Mouse (Mus musculus) layer of hippocampus, adult 2 months (tissue): ENCODE measurements around the gene 9430038I01Rik. TPM values are rescaled to one million over a fixed set of nuclear protein-coding genes. Genes with fewer than 3 reads are reported as not detected.

Source experiments
- DNase-seq, 2 experiments: peaks; one replicate each; pipeline ENCODE4 v3.0.0; 2022; ENCODE audit warnings: low spot score in 2 of 2
- H3K27ac ChIP-seq: fragments of 200-600 bp; 2 replicates; pipeline ENCODE4 v1.8.1; 2022
- H3K4me3 ChIP-seq: fragments of 200-600 bp; 2 replicates; pipeline ENCODE4 v1.8.1; 2022; ENCODE audit warnings: mild to moderate bottlenecking
- CTCF ChIP-seq: fragments of 200-600 bp; conservative IDR thresholded peaks from 2 replicates; pipeline ENCODE4 v1.8.1; 2022; ENCODE audit warnings: antibody characterized with exemption, mild to moderate bottlenecking, moderate library complexity
- total RNA-seq, 2 experiments: library from RNA; stranded (reverse); gene quantifications; 2 replicates each; pipeline ENCODE4 v1.2.3; 2021

9430038I01Rik gene
- total RNA-seq, 2 experiments from 2014 or later = 3.6 to 5.5 TPM

DNA sequence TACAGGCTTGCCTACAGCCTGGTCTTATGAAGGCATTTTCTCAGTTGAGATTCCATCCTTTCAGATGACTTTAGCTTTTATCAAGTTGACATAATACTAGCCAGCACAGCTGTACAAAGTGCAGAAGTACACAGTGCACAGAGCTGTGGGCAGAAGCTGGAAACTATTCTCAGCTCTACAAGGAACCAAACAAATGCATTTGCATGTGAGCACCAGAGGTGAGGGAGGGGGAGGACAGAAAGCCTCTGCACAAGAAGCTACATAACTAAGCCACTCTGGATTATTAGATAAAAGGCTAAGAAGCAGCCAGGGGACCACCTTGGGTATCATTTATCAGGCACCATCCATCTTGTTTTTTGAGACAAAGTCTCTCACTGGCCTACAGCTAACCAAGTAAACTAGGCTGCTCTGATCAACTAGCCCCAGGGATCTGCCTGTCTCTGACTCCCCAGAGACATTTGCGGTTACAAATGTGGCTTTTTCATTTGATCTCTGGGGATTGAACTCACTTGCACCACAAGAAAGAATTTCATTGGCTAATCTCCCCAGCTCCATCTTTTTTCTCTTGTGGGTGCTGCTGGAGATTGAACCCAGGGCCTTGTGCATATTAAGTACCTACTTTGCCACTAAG, 3.0 kb downstream of the 9430038I01Rik start:
- DNase-seq = no peak
- TF ChIP-seq CTCF = no peak
- Histone ChIP-seq H3K27ac (no peak overlapping the region), H3K4me3 (no peak overlapping the region)

DNA sequence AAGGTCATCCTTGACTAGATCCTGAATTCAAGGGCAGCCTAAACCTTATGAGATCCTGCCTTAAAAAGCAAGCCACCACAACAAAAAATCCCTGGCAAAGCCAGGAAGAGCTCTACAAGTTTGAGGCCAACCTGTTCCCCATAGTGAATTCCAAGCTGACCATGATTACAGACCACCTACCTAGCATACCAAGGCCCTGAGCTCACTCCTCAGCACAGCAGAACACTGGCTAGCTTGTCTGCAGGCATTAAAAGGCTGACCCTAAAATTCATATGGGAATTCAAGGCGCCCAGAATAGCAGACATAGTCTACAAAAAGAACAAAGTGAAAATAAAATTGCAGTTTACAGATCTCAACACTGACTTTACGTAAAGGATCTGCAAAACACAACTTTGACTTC, 6.4 kb downstream of the 9430038I01Rik start:
- DNase-seq = no peak
- no peak overlapping the region for H3K27ac ChIP-seq
- H3K4me3 ChIP-seq = no peak overlapping the region
- TF ChIP-seq CTCF = no peak

DNA sequence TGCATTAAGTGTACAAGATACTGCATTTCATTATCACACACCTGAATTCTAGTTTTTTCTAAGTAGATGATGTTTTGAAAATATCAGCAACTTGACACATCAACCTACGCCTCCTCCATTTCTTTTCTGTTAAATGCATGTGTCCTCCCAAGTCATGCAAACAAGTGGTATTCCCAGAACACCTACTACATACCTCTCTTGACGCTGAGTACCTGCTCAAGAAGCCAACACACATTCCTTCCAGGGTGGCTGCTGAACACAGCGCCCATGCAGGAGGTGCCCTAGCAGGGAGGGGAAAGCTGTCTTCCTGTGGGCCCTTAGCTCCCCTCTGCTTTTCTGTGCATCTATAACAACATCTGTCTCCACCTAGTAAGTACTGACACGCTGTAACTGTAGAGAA, 11.6 kb downstream of the 9430038I01Rik start:
- Histone ChIP-seq H3K27ac (no peak overlapping the region), H3K4me3 (no peak overlapping the region)
- no peak for DNase-seq
- TF ChIP-seq CTCF = no peak

DNA sequence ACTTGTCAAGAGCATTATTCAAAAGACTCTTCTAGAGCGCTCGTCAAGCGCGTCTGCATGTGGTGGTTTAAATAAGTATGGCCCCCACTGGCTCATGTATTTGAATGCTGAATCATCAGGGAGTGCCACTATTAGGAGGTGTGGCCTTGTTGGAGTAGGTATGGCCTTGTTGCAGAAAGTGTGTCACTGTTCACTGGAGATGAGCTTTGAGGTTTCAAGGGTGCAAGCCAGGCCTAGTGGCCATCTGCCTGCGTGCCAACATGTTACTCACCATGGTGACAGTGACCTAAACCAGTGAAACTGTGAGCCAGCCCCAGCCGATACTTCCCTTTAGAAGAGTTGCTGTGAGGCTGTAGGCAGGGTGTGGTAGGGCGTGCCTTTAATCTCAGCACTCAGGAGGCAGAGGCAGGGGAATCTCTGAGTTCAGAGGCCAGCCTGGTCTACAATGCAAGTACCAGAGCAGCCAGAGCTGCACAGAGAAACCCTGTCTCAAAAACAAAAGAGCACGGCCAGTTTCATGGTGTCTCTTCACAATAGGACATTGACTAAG, 13.1 kb downstream of the 9430038I01Rik start:
- no peak for DNase-seq

DNA sequence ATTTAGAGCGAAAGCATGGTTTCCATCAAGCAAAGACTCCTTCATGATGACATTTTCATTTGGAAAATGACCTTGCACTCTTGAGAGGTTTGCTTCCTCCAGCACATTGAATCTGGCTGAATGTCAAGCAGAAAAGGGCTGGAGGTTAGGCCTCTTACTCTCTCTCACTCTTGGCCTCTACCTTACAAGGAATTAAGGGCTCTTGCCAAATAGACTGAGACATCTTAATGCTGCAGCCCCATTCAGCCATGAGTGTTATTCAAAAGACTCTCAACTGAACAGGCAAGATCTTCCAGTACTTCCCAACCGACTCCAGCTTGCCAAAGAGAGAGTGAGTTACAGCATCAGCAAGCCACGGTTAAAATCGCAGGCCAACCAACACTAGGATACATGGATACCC, 15.1 kb downstream of the 9430038I01Rik start:
- TF ChIP-seq CTCF = no peak
- Histone ChIP-seq H3K4me3 (no peak overlapping the region), H3K27ac (no peak overlapping the region)
- no peak for DNase-seq

More for the DNA sequence above, 13.1 kb downstream of the 9430038I01Rik start:
- Histone ChIP-seq H3K27ac (no peak overlapping the region), H3K4me3 (no peak overlapping the region)
- TF ChIP-seq CTCF = no peak

DNA sequence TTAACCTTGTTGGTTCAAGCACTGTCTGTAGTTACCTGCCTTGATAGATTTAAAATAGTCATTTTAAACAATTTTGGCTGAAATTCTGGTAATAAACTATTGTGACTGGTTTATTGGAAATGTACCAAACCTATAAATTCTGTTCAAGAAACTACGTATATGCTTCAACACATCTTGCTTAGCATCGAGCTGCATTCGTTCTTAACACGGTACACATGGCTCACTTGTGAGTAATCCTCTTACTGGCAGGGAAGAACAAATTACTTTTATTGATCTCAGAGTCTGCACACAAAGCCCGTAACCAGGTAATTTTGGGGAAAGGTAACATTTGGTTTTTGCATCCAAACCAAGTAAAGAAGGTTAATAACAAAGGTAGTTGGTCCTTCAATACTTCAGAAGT, 22.7 kb downstream of the 9430038I01Rik start:
- H3K4me3 ChIP-seq = no peak overlapping the region
- no peak overlapping the region for H3K27ac ChIP-seq
- no peak for TF ChIP-seq CTCF
- no peak for DNase-seq

DNA sequence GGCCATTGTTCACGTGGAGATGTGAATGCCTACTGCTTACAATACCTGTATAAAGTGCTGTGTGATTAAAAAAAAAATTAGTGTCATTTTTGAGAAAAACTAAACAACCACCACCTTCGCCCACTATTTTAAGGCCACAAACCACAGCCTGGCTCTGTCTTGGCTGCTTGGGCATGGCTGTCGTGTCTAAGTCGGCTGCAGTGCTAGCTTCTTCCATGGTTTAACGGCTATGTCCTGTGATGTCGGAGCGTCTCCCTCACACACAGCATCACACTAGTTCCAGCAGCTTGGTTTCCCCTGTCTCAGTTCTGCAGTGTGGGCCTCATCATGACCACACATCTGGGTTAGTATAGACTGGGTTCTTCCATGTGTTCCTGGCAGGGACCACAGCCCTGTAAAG, 35.6 kb downstream of the 9430038I01Rik start:
- TF ChIP-seq CTCF = no peak
- Histone ChIP-seq H3K4me3 (no peak overlapping the region), H3K27ac (no peak overlapping the region)
- DNase-seq = no peak

DNA sequence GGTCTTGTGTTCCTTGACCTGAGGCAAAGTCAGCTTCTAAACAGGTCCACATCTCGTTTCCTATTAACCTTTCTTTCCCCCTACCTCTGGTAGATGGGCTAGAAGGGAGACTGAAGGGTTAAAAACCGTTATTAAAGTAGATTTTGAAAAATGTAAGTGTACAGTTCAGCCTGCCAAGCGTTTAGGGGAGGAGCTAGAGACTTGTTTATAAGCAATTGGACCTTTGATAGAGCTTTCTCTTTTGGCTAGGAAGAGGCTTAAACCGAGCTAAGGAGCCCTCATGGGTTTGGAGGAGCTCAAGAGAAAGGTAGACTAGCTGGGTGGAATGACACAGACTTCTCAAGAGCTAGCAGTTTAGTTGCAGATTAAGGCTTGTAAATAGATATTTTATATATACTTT, 38.8 kb downstream of the 9430038I01Rik start:
- no peak overlapping the region for H3K27ac ChIP-seq
- no peak for TF ChIP-seq CTCF
- no peak for DNase-seq
- H3K4me3 ChIP-seq = no peak overlapping the region

DNA sequence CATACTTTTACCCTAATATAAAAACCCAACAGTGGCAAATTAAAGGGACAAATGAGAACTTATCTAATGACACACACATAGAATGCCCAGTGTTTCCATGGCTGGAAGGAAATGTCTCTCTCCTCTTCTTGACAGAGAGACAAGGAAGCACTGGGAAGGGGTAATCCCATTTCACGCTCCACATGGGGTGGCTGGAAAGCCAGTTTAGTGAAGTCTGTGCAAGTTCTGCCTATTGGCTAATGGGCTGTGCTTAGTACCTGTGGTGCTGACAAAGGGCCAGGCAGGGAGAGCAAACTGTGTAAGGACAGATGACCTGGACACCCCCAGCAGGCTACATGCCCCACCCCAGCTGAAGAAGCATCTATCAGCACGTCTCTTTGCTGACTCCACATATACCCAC, 40.4 kb downstream of the 9430038I01Rik start:
- H3K27ac ChIP-seq = no peak overlapping the region
- DNase-seq = no peak
- H3K4me3 ChIP-seq = no peak overlapping the region
- TF ChIP-seq CTCF = no peak

DNA sequence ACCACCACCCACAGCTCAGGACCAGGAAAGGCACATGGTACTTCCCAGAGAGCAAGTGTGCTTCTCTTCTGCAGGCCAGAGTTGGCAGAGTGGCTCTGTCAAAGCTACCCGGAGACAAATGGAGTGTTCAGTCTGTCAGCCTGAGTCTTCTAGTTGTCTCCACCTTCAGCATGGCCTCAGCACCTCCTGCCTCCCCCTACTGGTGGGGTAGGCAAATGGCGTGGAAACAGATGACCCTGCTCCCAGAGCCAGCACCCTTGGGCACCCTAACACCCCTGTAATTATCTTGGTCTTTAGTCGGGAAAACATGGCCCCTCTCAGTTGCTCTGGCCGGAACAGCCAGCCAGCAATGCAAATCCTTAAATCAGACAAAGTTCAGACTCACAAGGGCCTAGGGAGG, 43.8 kb downstream of the 9430038I01Rik start:
- peak; percentile 43 for TF ChIP-seq CTCF
- no peak overlapping the region for H3K4me3 ChIP-seq
- no peak overlapping the region for H3K27ac ChIP-seq
- no peak for DNase-seq

DNA sequence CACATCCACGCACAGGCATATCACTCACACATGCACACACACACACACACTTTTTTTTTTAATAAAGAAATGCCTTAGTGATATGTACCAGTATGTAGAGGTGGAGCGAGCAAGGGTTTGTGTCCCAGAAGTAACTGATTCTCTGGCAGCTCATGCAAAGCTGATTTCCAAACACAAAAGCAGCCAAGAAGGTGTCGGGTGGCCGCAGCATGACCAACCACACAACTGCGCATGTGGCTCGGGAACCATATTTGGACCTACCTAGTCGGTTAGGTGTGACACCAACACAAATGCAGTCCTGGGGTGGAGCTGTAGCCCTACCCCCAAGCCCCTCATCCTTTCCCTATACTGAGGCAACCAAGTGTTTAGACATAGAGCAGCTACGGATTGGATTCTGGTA, 45.5 kb downstream of the 9430038I01Rik start:
- no peak overlapping the region for H3K27ac ChIP-seq

DNA sequence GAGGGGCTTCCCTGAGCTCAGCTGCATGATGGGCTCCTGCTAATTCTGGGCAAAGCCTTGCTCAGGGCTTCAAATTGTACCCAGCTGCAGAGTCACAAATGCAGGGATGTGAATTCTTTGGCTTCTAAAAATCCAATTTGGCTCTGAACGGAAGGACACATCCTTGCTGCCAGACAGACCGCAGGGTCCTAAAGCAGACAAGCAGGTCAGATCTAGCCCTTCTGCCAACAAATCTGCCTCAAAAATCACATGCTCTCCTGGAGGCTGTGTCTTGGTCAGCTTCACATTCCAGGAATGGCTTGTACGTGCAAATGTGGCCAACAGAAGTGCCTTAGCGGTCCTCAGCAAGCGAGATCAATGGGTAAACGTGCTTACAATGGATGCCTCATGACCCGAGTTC, 46.0 kb downstream of the 9430038I01Rik start:
- Histone ChIP-seq H3K27ac (no peak overlapping the region), H3K4me3 (no peak overlapping the region)
- TF ChIP-seq CTCF = no peak
- DNase-seq = no peak

More for the DNA sequence above, 45.5 kb downstream of the 9430038I01Rik start:
- DNase-seq = no peak
- TF ChIP-seq CTCF = no peak
- H3K4me3 ChIP-seq = no peak overlapping the region

DNA sequence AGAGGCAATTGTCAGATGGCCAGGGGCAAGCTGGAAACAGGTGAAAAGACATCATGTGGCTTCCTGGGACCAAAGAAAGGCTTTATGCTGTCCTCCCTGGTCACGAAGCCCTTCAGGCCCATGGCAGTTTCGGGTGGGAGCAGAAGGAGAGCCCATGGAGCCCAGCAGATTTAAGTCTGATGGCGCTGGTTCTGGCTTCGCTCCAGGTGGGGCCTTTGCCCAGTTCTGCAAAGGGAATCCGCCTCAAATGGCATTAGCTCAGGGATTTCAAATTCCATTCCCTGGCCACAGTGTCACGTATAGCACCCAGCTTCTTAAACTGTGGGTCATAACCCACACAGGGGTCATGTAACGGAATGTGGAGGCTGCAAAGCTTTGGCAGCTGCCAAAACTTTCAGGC, 63.7 kb downstream of the 9430038I01Rik start:
- H3K4me3 ChIP-seq = no peak overlapping the region
- DNase-seq = no peak
- H3K27ac ChIP-seq = no peak overlapping the region
- no peak for TF ChIP-seq CTCF

DNA sequence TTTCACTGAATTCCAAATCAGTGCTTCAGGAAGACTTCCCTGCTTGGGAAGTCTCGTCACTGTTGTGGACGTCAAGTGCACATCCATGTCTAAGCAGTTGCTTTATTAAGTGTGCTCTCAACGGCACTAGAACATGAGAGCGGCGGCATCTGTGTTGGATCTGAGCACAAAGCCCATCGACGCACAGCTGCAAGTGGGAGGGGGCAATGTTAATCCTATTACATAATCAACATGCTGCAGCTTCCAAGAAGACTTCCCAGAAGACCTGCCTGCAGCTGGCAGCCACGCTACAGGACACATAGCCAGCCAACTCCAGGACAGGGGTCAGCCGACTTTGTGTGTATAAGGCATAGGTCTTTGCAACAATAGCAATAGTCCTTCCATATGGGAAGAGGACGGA, 64.5 kb downstream of the 9430038I01Rik start:
- Histone ChIP-seq H3K27ac (no peak overlapping the region), H3K4me3 (no peak overlapping the region)
- no peak for TF ChIP-seq CTCF
- no peak for DNase-seq
